Mouse (Mus musculus) forebrain, postnatal 0 days (tissue): ENCODE data around the gene Tmem200a. TPM values are rescaled to one million over a fixed set of nuclear protein-coding genes. Genes with fewer than 3 reads are reported as not detected.

ENCODE experiments used
- ATAC-seq: fragments of 200-750 bp; cut with Nextera tagmentation; 2 replicates; pipeline ENCODE4 v1.8.0; 2017; ENCODE audit warnings: mild to moderate bottlenecking, moderate library complexity
- DNase-seq: peaks from one replicate; pipeline ENCODE4 v3.0.0-alpha.2; 2015
- H3K27ac ChIP-seq: fragments of 300-500 bp; sonication (generic); 2 replicates; pipeline ENCODE4 v1.5.1; 2014; ENCODE audit warnings: low read depth, mild to moderate bottlenecking, antibody characterized with exemption, low read length, moderate library complexity, mixed read lengths
- H3K27me3 ChIP-seq: fragments of 300-500 bp; sonication (generic); 2 replicates; pipeline ENCODE4 v1.6.1; 2014; ENCODE audit warnings: mild to moderate bottlenecking, low read length, mixed read lengths; ENCODE audit not compliant: insufficient read depth
- H3K36me3 ChIP-seq: fragments of 300-500 bp; sonication (generic); 2 replicates; pipeline ENCODE4 v1.6.1; 2014; ENCODE audit warnings: mild to moderate bottlenecking, moderate library complexity; ENCODE audit not compliant: insufficient read depth
- H3K4me1 ChIP-seq: fragments of 300-500 bp; sonication (generic); 2 replicates; pipeline ENCODE4 v1.6.1; 2014; ENCODE audit warnings: antibody characterized with exemption; ENCODE audit not compliant: insufficient read depth
- H3K4me2 ChIP-seq: fragments of 300-500 bp; sonication (generic); 2 replicates; pipeline ENCODE4 v1.6.1; 2014; ENCODE audit warnings: low read depth, mild to moderate bottlenecking, moderate library complexity
- H3K4me3 ChIP-seq: fragments of 300-500 bp; sonication (generic); 2 replicates; pipeline ENCODE4 v1.5.1; 2014; ENCODE audit warnings: low read depth, low read length, mixed read lengths
- H3K9ac ChIP-seq: fragments of 300-500 bp; sonication (generic); 2 replicates; pipeline ENCODE4 v1.6.1; 2014; ENCODE audit warnings: mild to moderate bottlenecking
- H3K9me3 ChIP-seq: fragments of 300-500 bp; sonication (generic); 2 replicates; pipeline ENCODE4 v1.6.1; 2016; ENCODE audit warnings: low read length
- CTCF ChIP-seq: sonication (generic); IDR thresholded peaks from 2 replicates; pipeline ENCODE4 v1.5.1; 2016; ENCODE audit warnings: antibody characterized with exemption, control low read depth, low read depth
- WGBS: fragments of 180-500 bp; shearing (Covaris S2); extraction: QIAGEN DNeasy Blood & Tissue Kit; methylation state at CpG from one replicate; pipeline ENCODE4 v1.1.7; 2014; 5-methylcytosine and 5-hydroxymethylcytosine counted together
- polyA plus RNA-seq: library from polyadenylated mRNA; unstranded; fragments of >200 nt; fragmentation: Nextera tagmentation; extraction: Ambion mirVana; gene quantifications from 2 replicates; pipeline ENCODE4 v1.2.1, GENCODE M21; 2015
- total RNA-seq: library from RNA; depleted of rRNA; stranded (reverse); fragments of >200 nt; gene quantifications from 2 replicates; pipeline ENCODE4 v1.2.3, GENCODE M21; 2014; rRNA removed

Gene Tmem200a
- total and polyA plus RNA-seq, 2 experiments from 2014 or later = 20.0 to 27.9 TPM

DNA sequence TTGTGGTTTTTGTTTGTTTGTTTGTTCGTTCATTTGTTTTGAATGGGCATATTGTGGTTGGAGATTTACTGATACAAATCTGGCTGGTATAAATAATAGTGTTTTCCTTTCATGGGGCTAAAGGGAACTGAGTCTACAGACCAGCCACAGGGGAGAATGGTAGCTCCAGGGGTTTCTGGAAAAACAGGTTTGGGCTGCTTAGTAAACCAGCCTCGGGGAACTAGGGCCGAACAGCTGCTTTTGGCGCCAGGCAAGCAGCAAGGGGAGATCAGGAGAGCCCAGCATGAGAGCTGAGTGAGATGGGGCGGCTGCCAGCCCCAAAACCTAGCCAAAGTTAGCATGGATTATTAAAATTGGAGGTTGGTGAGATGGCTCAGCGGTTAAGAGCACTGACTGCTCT, 191.6 kb downstream of the Tmem200a start:
- no peaks in the 10 kb centered on the region for H3K4me1 ChIP-seq
- DNase-seq (no peak), ATAC-seq (no peak)
- H3K27ac ChIP-seq = no peak overlapping the region
- H3K27me3 ChIP-seq = no peaks in the 10 kb centered on the region
- H3K4me2 ChIP-seq = no peak overlapping the region
- H3K9me3 ChIP-seq = no peaks in the 10 kb centered on the region
- TF ChIP-seq CTCF = no peak
- H3K4me3 ChIP-seq = no peak overlapping the region
- H3K36me3 ChIP-seq = no peaks in the 10 kb centered on the region
- H3K9ac ChIP-seq = no peak overlapping the region
- 52% methylated on average over 6 of the region's 6 CpGs for WGBS

DNA sequence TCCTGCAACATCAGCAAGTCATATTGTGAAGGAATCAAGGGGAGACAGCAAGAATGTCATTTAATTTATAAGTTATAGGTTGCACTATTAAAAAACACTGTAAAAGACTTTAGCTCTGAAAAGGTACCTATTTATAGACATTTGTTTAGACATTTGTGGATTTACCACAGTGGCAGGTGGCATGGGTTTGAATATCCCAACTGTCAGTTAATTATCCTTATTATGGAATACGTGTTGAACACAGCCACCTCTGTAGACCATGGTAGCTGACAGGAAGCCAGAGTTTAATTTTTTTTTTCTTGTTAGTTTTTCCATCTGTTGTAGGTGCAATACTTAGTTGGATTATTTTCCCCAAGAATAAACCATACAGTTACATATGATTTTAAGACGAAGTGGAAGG, 194.3 kb downstream of the Tmem200a start:
- no peak for TF ChIP-seq CTCF
- Histone ChIP-seq H3K4me3 (no peak overlapping the region), H3K9ac (no peak overlapping the region), H3K27me3 (no peaks in the 10 kb centered on the region), H3K4me1 (no peaks in the 10 kb centered on the region), H3K9me3 (no peaks in the 10 kb centered on the region), H3K27ac (no peak overlapping the region), H3K36me3 (no peaks in the 10 kb centered on the region), H3K4me2 (no peak overlapping the region)
- 50% methylated on average over 2 of the region's 2 CpGs for WGBS
- no peak for DNase-seq
- ATAC-seq = peak; percentile 29; the same call in 1 of the 2 replicates

DNA sequence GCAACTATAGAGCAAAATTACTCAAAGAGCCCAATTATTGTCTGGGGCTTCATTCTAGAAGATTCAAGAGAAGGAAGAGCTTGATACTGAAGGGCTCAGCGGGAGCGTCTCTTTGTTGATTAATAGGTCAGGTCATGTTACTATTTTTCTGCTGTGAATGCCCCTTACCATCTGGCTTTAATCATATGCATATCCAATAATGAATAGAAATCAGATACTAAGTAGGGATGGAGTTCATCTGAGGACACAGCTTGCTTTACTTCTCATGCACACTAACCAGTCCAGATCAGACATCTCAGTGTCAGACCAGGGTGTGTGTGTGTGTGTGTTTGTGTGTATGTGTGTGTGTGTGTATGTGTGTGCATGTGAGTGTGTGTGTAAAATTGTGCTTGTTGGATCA, 201.1 kb downstream of the Tmem200a start:
- H3K4me1 ChIP-seq = 0 out of 2 replicates have a peak, but pooled peaks cover 4% of the 10 kb centered on the region
- H3K4me3 ChIP-seq = no peak overlapping the region
- DNase-seq = no peak
- no peaks in the 10 kb centered on the region for H3K36me3 ChIP-seq
- no peaks in the 10 kb centered on the region for H3K27me3 ChIP-seq
- no peak for TF ChIP-seq CTCF
- H3K9me3 ChIP-seq = no peaks in the 10 kb centered on the region
- H3K27ac ChIP-seq = no peak overlapping the region
- ATAC-seq = no peak
- no peak overlapping the region for H3K4me2 ChIP-seq
- 38% methylated on average over 2 of the region's 2 CpGs for whole genome bisulfite sequencing
- H3K9ac ChIP-seq = no peak overlapping the region

DNA sequence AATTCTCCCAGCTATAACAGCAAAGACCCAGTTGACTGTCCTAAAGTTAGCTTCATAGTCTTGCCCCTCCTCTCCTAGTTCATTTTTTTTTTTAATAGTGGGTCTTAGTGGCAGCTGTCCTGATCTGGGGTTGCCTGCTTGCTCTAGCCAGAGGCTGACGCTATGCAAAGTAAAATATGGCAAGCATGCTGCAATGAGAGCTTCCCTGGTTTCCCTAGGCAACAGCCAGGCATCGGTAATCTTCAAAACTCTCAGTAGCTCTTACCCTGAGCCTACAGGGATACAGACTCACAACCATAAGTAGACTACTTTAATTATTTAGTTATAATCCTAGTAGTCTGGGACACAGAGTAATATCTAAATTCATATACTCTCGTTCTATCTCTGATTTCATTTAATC, 202.0 kb downstream of the Tmem200a start:
- no peaks in the 10 kb centered on the region for H3K9me3 ChIP-seq
- ATAC-seq (peak; percentile 68), DNase-seq (no peak)
- H3K4me3 ChIP-seq = no peak overlapping the region
- no peaks in the 10 kb centered on the region for H3K27me3 ChIP-seq
- WGBS = 39% methylated on average over 3 of the region's 3 CpGs
- H3K4me2 ChIP-seq = no peak overlapping the region
- H3K9ac ChIP-seq = no peak overlapping the region
- no peaks in the 10 kb centered on the region for H3K36me3 ChIP-seq
- H3K27ac ChIP-seq = peak overlapping the region; percentile 59; the same call in 1 of the 2 replicates
- TF ChIP-seq CTCF = no peak
- H3K4me1 ChIP-seq = 0 out of 2 replicates have a peak, but pooled peaks cover 4% of the 10 kb centered on the region

DNA sequence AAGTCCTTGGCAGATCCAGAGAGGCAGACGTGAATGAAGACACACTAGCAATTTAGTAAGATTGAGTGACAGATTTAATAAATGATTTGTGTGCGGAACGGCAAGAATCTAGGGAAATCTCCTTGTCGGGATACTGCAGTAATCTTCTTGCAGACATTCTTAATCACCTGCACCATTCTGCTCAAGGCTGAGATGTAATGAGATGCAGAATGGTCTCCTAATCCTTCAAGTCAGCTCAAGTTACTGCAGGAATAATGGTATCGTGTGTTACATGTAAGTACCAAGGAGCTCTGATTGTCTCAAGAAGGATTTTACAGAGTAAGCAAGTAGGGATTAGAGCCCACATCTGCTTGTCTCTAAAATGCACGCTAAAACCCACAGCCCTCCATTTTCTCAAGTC, 210.1 kb downstream of the Tmem200a start:
- no peak for TF ChIP-seq CTCF
- ATAC-seq (peak; percentile 47; the same call in 1 of the 2 replicates), DNase-seq (peak; percentile 13)
- Histone ChIP-seq H3K27ac (no peak overlapping the region), H3K27me3 (no peaks in the 10 kb centered on the region), H3K9me3 (no peaks in the 10 kb centered on the region), H3K4me2 (no peak overlapping the region), H3K9ac (no peak overlapping the region), H3K36me3 (no peaks in the 10 kb centered on the region), H3K4me3 (no peak overlapping the region), H3K4me1 (no peaks in the 10 kb centered on the region)
- 43% methylated on average over 6 of the region's 6 CpGs for WGBS

Other genes with a start within 250 kb of the Tmem200a start
- gene Gm9767, start 797 bp downstream of the Tmem200a start, total RNA-seq = 1.1 and 1.8 TPM in 2 replicates
- gene Gm9767, start 797 bp downstream of the Tmem200a start, polyA plus RNA-seq = 1.5 and 2.2 TPM in 2 replicates
- gene Samd3, start 150.7 kb upstream of the Tmem200a start, total RNA-seq = 2.1 and 3.4 TPM in 2 replicates
- 3.3 and 3.8 TPM in 2 replicates for gene Samd3, start 150.7 kb upstream of the Tmem200a start, polyA plus RNA-seq